Mouse (Mus musculus) inflammation-experienced regulatory T-cells, adult 16 weeks (primary cell): ENCODE results near the gene Fpr2. TPM values are rescaled to one million over a fixed set of nuclear protein-coding genes. Genes with fewer than 3 reads are reported as not detected.

ENCODE experiments used
- polyA plus RNA-seq: library from polyadenylated mRNA; unstranded; fragments of 100-300 nt; shearing (Covaris generic); gene quantifications from one replicate; pipeline ENCODE4 v1.2.1, GENCODE M21; 2017

Gene Fpr2
- polyA plus RNA-seq, result 0.43 TPM

DNA sequence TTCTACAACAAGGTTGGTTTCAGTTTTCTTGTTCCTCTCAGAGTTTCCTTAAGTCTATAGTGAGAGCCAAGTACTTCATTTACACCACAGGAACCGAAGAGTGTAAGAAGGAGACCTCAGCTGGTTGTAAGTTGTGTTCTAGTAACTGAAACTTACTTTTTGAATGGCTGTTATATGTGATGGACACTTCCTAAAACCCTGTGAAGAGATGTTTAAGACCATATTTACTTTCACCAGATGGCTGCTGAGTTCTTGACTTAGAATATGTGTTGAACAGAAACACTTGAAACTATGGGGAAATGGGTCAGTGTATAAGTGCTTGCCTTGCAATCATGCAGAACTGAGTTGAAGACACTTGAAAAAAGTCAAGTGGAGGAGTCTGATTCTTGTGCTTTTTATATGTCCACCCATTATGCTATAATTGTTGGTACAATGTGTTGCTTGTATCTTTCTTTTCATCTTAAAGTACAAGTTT, at the start of gene Fpr2, which contains the start of gene Fpr3:
Gene Fpr2 (plus strand): TSS at position 51 of the 475 bp plus-strand sequence.
Gene Fpr3 (plus strand): TSS at position 79 of the 475 bp plus-strand sequence.

DNA sequence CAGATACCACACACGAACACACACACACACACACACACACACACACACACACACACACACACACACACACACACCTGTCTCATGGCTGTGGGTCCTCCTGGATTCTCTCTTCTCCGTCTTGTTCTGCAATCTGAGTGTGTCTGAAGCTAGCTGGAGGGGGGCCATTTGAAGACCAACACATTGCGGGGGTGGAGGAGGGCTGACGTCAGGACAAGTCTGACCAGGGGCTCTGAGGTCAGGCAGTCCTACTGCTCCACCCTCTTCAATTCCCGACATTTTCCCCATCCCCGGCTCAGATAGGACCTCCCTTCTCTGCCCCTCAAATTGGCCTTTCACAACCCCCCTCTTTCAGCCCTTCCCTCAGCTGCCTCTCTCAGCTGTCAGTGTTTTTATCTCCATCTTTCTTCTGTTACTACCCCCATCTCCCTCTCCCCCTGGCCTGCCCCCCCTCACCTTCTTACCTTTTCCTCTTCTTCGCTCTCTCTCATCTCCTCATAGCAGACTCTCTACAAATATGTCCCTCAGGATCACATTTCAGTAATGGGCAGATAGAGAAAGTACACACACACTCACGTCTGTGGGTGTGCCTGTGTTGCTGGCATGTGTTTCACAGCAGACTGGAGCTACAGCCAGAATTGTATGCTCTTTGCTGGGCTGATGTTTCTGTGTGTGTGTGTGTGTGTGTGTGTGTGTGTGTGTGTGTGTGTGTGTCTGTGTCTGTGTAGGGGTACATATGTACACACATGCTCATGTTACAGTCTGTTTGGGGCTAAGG, 32.4 kb upstream of the Fpr2 start, which contains the start of gene Has1:
Gene Has1 (minus strand): TSS at position 142 of the 775 bp plus-strand sequence.

DNA sequence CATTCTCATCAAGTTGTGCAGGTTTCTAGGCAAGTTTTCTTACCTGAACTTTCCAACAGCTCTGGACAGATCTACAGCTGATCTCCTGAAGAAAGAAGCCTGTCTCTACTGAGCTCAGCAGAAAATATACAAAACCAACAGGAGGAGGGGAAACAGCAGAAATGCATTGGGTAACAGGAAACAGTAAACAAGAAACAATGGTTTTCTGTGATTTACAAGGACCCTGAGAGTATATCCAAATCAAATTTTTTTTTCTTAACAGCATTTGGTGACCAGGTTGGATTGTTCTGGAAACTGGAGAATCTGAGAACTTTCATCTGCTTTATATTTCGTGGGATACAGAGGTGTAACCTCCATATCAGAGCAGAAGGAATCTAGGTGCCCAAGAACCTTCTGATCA, 3.8 kb upstream of the Fpr2 start, which contains the start of gene Fpr1:
Gene Fpr1 (minus strand): TSS at position 101 of the 400 bp plus-strand sequence.

Other genes with a start within 250 kb of the Fpr2 start
- gene Vmn2r90, start 184.1 kb upstream of the Fpr2 start, polyA plus RNA-seq, result not detected
- gene Spaca6, start 60.7 kb upstream of the Fpr2 start, polyA plus RNA-seq, result 5.2 TPM
- gene Has1, start 32.6 kb upstream of the Fpr2 start, polyA plus RNA-seq, result not detected
- 1.7 TPM for gene Fpr1, start 3.9 kb upstream of the Fpr2 start, polyA plus RNA-seq
- not detected for gene Fpr3, start within 50 bp of the Fpr2 start, polyA plus RNA-seq
- gene Fpr-rs4, start 133.9 kb downstream of the Fpr2 start, polyA plus RNA-seq, result not detected
- gene Vmn2r124, start 161.6 kb downstream of the Fpr2 start, polyA plus RNA-seq, result not detected
- not detected for gene Vmn2r91, start 197.2 kb downstream of the Fpr2 start, polyA plus RNA-seq